Mouse (Mus musculus) intestine, postnatal 0 days (tissue): Measurements from ENCODE around the gene Gm10153. TPM values are rescaled to one million over a fixed set of nuclear protein-coding genes. Genes with fewer than 3 reads are reported as not detected.
"Not testable (repeated sequence)": the region's sequence is repeated elsewhere in the genome, so short reads cannot be mapped to it uniquely, and the experiment has no call there.

Experiments used
- ATAC-seq: fragments of 200-750 bp; cut with Nextera tagmentation; 2 replicates; pipeline ENCODE4 v1.8.0; 2017; ENCODE audit warnings: mild to moderate bottlenecking, moderate TSS enrichment, moderate library complexity
- H3K27ac ChIP-seq: fragments of 300-500 bp; sonication (generic); 2 replicates; pipeline ENCODE4 v1.5.1; 2014; ENCODE audit warnings: mild to moderate bottlenecking, low read depth, low read length, moderate library complexity
- H3K27me3 ChIP-seq: fragments of 300-500 bp; sonication (generic); replicated peaks from 2 replicates; pipeline ENCODE4 v1.6.1; 2014; ENCODE audit warnings: low read length, mixed read lengths; ENCODE audit not compliant: control insufficient read depth, insufficient read depth
- H3K36me3 ChIP-seq: fragments of 300-500 bp; sonication (generic); 2 replicates; pipeline ENCODE4 v1.6.1; 2014; ENCODE audit warnings: mild to moderate bottlenecking, moderate library complexity; ENCODE audit not compliant: control insufficient read depth, insufficient read depth
- H3K4me1 ChIP-seq: fragments of 300-500 bp; sonication (generic); replicated peaks from 2 replicates; pipeline ENCODE4 v1.6.1; 2014; ENCODE audit warnings: antibody characterized with exemption, low read length, mixed read lengths; ENCODE audit not compliant: control insufficient read depth, insufficient read depth
- H3K4me2 ChIP-seq: fragments of 300-500 bp; sonication (generic); replicated peaks from 2 replicates; pipeline ENCODE4 v1.6.1; 2014; ENCODE audit warnings: low read depth, mild to moderate bottlenecking, moderate library complexity
- H3K4me3 ChIP-seq: fragments of 300-500 bp; sonication (generic); 2 replicates; pipeline ENCODE4 v1.5.1; 2014; ENCODE audit warnings: low read depth, low read length
- H3K9ac ChIP-seq: fragments of 300-500 bp; sonication (generic); 2 replicates; pipeline ENCODE4 v1.6.1; 2014; ENCODE audit warnings: mild to moderate bottlenecking, low read depth, low read length
- H3K9me3 ChIP-seq: fragments of 300-500 bp; sonication (generic); 2 replicates; pipeline ENCODE4 v1.6.1; 2016; ENCODE audit warnings: mixed run types; ENCODE audit not compliant: control insufficient read depth
- CTCF ChIP-seq: sonication (generic); IDR thresholded peaks from 2 replicates; pipeline ENCODE4 v1.5.1; 2016; ENCODE audit warnings: low read depth, mild to moderate bottlenecking, control low read depth, antibody characterized with exemption, moderate library complexity
- WGBS: fragments of 180-500 bp; shearing (Covaris S2); extraction: QIAGEN DNeasy Blood & Tissue Kit; methylation state at CpG from one replicate; pipeline ENCODE4 v1.1.7; 2014; 5-methylcytosine and 5-hydroxymethylcytosine counted together
- polyA plus RNA-seq: library from polyadenylated mRNA; unstranded; fragments of >200 nt; fragmentation: Nextera tagmentation; extraction: Ambion mirVana; gene quantifications from 2 replicates; pipeline ENCODE4 v1.2.1, GENCODE M21; 2015

The Gm10153 gene
- not detected in 2 replicates for polyA plus RNA-seq

GRCm38 (mm10) chr7:142190289-142190688 lies at the start of gene Gm10153:
TSS of gene Gm10153 (minus strand) at chr7:142190389.
- H3K27ac ChIP-seq: no peak within 1 kb of the TSS
- peaks cover 17% of the 10 kb centered on the region for H3K27me3 ChIP-seq
- no peaks in the 10 kb centered on the region for H3K36me3 ChIP-seq
- WGBS: 15% methylated on average over 2 of the region's 2 CpGs
- ATAC-seq: peak; percentile 25; the same call in 1 of the 2 replicates
- no peak within 1 kb of the TSS for H3K4me3 ChIP-seq
- H3K9ac ChIP-seq: no peak within 1 kb of the TSS
- no peaks in the 10 kb centered on the region for H3K4me1 ChIP-seq
- 0 out of 2 replicates have a peak, but pooled peaks cover 3% of the 10 kb centered on the region for H3K9me3 ChIP-seq
- no peak for TF ChIP-seq CTCF
- H3K4me2 ChIP-seq: no peak within 1 kb of the TSS

- H3K4me2 ChIP-seq: no peak overlapping the region
- no peak overlapping the region for H3K27ac ChIP-seq
- H3K9me3 ChIP-seq: peaks cover 5% of the 10 kb centered on the region; the same call in 1 of the 2 replicates
- no peaks in the 10 kb centered on the region for H3K4me1 ChIP-seq
- TF ChIP-seq CTCF: no peak
- no peak overlapping the region for H3K9ac ChIP-seq
- WGBS: 23% methylated on average over 1 of the region's 1 CpGs
- H3K36me3 ChIP-seq: no peaks in the 10 kb centered on the region
- no peak overlapping the region for H3K4me3 ChIP-seq
- H3K27me3 ChIP-seq: peaks cover 3% of the 10 kb centered on the region; the same call in 1 of the 2 replicates
- ATAC-seq: peak; percentile 45
Observed at GRCm38 (mm10) chr7:142231540-142231939, 41.4 kb upstream of the Gm10153 start.

- H3K27me3 ChIP-seq, H3K9ac ChIP-seq, H3K4me2 ChIP-seq, H3K36me3 ChIP-seq, H3K4me1 ChIP-seq, H3K4me3 ChIP-seq, ATAC-seq, H3K27ac ChIP-seq, H3K9me3 ChIP-seq: not testable (repeated sequence)
- WGBS: 61% methylated on average over 3 of the region's 3 CpGs
Observed at GRCm38 (mm10) chr7:142229871-142230270, 39.7 kb upstream of the Gm10153 start, which contains the start of gene Krtap5-5. TSS of gene Krtap5-5 (minus strand) at chr7:142229971.

GRCm38 (mm10) chr7:142224518-142224917 lies 34.3 kb upstream of the Gm10153 start:
- Histone ChIP-seq H3K27ac (no peak overlapping the region), H3K4me3 (no peak overlapping the region), H3K4me1 (no peaks in the 10 kb centered on the region), H3K27me3 (no peaks in the 10 kb centered on the region; the same call in 1 of the 2 replicates), H3K36me3 (no peaks in the 10 kb centered on the region), H3K4me2 (no peak overlapping the region), H3K9ac (no peak overlapping the region), H3K9me3 (no peaks in the 10 kb centered on the region)
- ATAC-seq: no peak
- TF ChIP-seq CTCF: no peak
- 39% methylated on average over 2 of the region's 2 CpGs for WGBS

- 76% methylated on average over 1 of the region's 1 CpGs for WGBS
- ATAC-seq, H3K4me2 ChIP-seq: not testable (repeated sequence)
Observed at GRCm38 (mm10) chr7:142212136-142212535, 21.9 kb upstream of the Gm10153 start.

GRCm38 (mm10) chr7:142211559-142211958 lies 21.4 kb upstream of the Gm10153 start, which contains the start of gene Gm7579:
TSS of gene Gm7579 (plus strand) at chr7:142211859.
- no peak within 1 kb of the TSS for H3K9ac ChIP-seq
- ATAC-seq: no peak
- no peaks in the 10 kb centered on the region for H3K27me3 ChIP-seq
- no peak within 1 kb of the TSS for H3K4me2 ChIP-seq
- 63% methylated on average over 1 of the region's 1 CpGs for WGBS
- no peak within 1 kb of the TSS for H3K27ac ChIP-seq
- H3K36me3 ChIP-seq: no peaks in the 10 kb centered on the region
- no peak for TF ChIP-seq CTCF
- no peaks in the 10 kb centered on the region for H3K9me3 ChIP-seq
- H3K4me3 ChIP-seq: no peak within 1 kb of the TSS
- no peaks in the 10 kb centered on the region for H3K4me1 ChIP-seq

More at GRCm38 (mm10) chr7:142212136-142212535, 21.9 kb upstream of the Gm10153 start:
- H3K4me3 ChIP-seq, H3K36me3 ChIP-seq, H3K9me3 ChIP-seq, H3K27me3 ChIP-seq, H3K9ac ChIP-seq, H3K27ac ChIP-seq, H3K4me1 ChIP-seq: not testable (repeated sequence)

GRCm38 (mm10) chr7:142206891-142207290 lies 16.7 kb upstream of the Gm10153 start:
- H3K27me3 ChIP-seq, H3K4me1 ChIP-seq, H3K4me3 ChIP-seq, H3K4me2 ChIP-seq, H3K9me3 ChIP-seq, H3K36me3 ChIP-seq, H3K9ac ChIP-seq, H3K27ac ChIP-seq, ATAC-seq: not testable (repeated sequence)
- WGBS: 83% methylated on average over 5 of the region's 5 CpGs
